Mouse (Mus musculus) small intestine, adult 2 months (tissue): Measurements from ENCODE around the gene Rbks. TPM values are rescaled to one million over a fixed set of nuclear protein-coding genes. Genes with fewer than 3 reads are reported as not detected.

ENCODE experiments used
- H3K27ac ChIP-seq: fragments of 200-500 bp; 2 replicates; pipeline ENCODE4 v1.5.1; 2012; ENCODE audit warnings: low read depth, low read length, control low read depth, inconsistent platforms; ENCODE audit not compliant: insufficient read depth
- H3K27me3 ChIP-seq: fragments of 200-500 bp; 2 replicates; pipeline ENCODE4 v1.6.1; 2012; ENCODE audit warnings: mild to moderate bottlenecking, moderate library complexity, low read length, inconsistent platforms; ENCODE audit not compliant: control insufficient read depth, insufficient read depth
- H3K36me3 ChIP-seq: fragments of 200-500 bp; 2 replicates; pipeline ENCODE4 v1.6.1; 2012; ENCODE audit warnings: mild to moderate bottlenecking, low read length, control low read depth, inconsistent platforms; ENCODE audit not compliant: control insufficient read depth, insufficient read depth
- H3K4me1 ChIP-seq: fragments of 200-500 bp; 2 replicates; pipeline ENCODE4 v1.6.1; 2012; ENCODE audit warnings: low read length, inconsistent platforms, mixed read lengths; ENCODE audit not compliant: control insufficient read depth, insufficient read depth, insufficient read length
- H3K4me3 ChIP-seq: fragments of 200-500 bp; 2 replicates; pipeline ENCODE4 v1.5.1; 2012; ENCODE audit warnings: low read depth, mild to moderate bottlenecking, control low read depth, inconsistent platforms, low read length, moderate library complexity
- CTCF ChIP-seq: fragments of 200-500 bp; IDR thresholded peaks from 2 replicates; pipeline ENCODE4 v1.5.1; 2012; ENCODE audit warnings: low read depth, mild to moderate bottlenecking, control low read depth, inconsistent platforms, low read length, moderate library complexity, mixed read lengths; ENCODE audit not compliant: insufficient replicate concordance, insufficient read length; ENCODE audit errors: extremely low read depth
- POLR2A ChIP-seq: fragments of 200-500 bp; IDR thresholded peaks from 2 replicates; pipeline ENCODE4 v1.6.1; 2012; ENCODE audit warnings: low read depth, mild to moderate bottlenecking, control low read depth, inconsistent platforms, low read length, moderate library complexity
- WGBS: fragments of 180-500 bp; shearing (Covaris S2); methylation state at CpG from one replicate; pipeline ENCODE4 v1.1.7; 2018; 5-methylcytosine and 5-hydroxymethylcytosine counted together
- polyA plus RNA-seq: library from polyadenylated mRNA; depleted of rRNA; stranded (reverse); fragments of >200 nt; gene quantifications from 2 replicates; pipeline ENCODE4 v1.2.3, GENCODE M21; 2012

Gene Rbks
- polyA plus RNA-seq, 1 experiment = 15.5 TPM

- 95% methylated on average over 1 of the region's 1 CpGs for WGBS
Observed at GRCm38 (mm10) chr5:31611186-31611585, 86.2 kb downstream of the Rbks start.

GRCm38 (mm10) chr5:31610376-31611086 lies 86.9 kb downstream of the Rbks start:
- WGBS = 77% methylated on average over 13 of the region's 13 CpGs
- no peaks in the 10 kb centered on the region for H3K27me3 ChIP-seq
- H3K4me1 ChIP-seq = peaks cover 6% of the 10 kb centered on the region; the same call in 1 of the 2 replicates
- TF ChIP-seq CTCF (no peak), POLR2A (no peak)
- H3K36me3 ChIP-seq = no peaks in the 10 kb centered on the region
- H3K27ac ChIP-seq = no peak overlapping the region
- no peak overlapping the region for H3K4me3 ChIP-seq

More at GRCm38 (mm10) chr5:31611186-31611585, 86.2 kb downstream of the Rbks start:
- peaks cover 6% of the 10 kb centered on the region; the same call in 1 of the 2 replicates for H3K4me1 ChIP-seq
- 0 out of 2 replicates have a peak, but pooled peaks cover 2% of the 10 kb centered on the region for H3K36me3 ChIP-seq
- TF ChIP-seq POLR2A = no peak
- no peak overlapping the region for H3K27ac ChIP-seq
- no peaks in the 10 kb centered on the region for H3K27me3 ChIP-seq
- no peak overlapping the region for H3K4me3 ChIP-seq

- no peaks in the 10 kb centered on the region for H3K36me3 ChIP-seq
- no peak overlapping the region for H3K4me3 ChIP-seq
- 54% methylated on average over 3 of the region's 3 CpGs for WGBS
- peaks cover 2% of the 10 kb centered on the region; the same call in 1 of the 2 replicates for H3K4me1 ChIP-seq
- H3K27ac ChIP-seq = no peak overlapping the region
- H3K27me3 ChIP-seq = no peaks in the 10 kb centered on the region
- no peak for TF ChIP-seq CTCF
- TF ChIP-seq POLR2A = no peak
Observed at GRCm38 (mm10) chr5:31606151-31606550, 91.3 kb downstream of the Rbks start.

GRCm38 (mm10) chr5:31603766-31604165 lies 93.7 kb downstream of the Rbks start:
- no peaks in the 10 kb centered on the region for H3K27me3 ChIP-seq
- no peaks in the 10 kb centered on the region for H3K36me3 ChIP-seq
- H3K27ac ChIP-seq = no peak overlapping the region
- TF ChIP-seq CTCF (no peak), POLR2A (no peak)
- H3K4me3 ChIP-seq = no peak overlapping the region
- WGBS = 73% methylated on average over 6 of the region's 6 CpGs
- H3K4me1 ChIP-seq = peaks cover 2% of the 10 kb centered on the region; the same call in 1 of the 2 replicates

GRCm38 (mm10) chr5:31602377-31602776 lies 95.0 kb downstream of the Rbks start:
- Histone ChIP-seq H3K36me3 (no peaks in the 10 kb centered on the region), H3K4me1 (peaks cover 6% of the 10 kb centered on the region; the same call in 1 of the 2 replicates), H3K27me3 (no peaks in the 10 kb centered on the region), H3K4me3 (no peak overlapping the region), H3K27ac (peak overlapping the region; percentile 50)
- no peak; the same call in 1 of the 2 replicates for TF ChIP-seq POLR2A
- no peak for TF ChIP-seq CTCF
- 70% methylated on average over 1 of the region's 1 CpGs for WGBS

GRCm38 (mm10) chr5:31601162-31601722 lies 96.2 kb downstream of the Rbks start:
- Histone ChIP-seq H3K36me3 (no peaks in the 10 kb centered on the region), H3K27me3 (no peaks in the 10 kb centered on the region), H3K27ac (no peak overlapping the region), H3K4me3 (no peak overlapping the region), H3K4me1 (peaks cover 6% of the 10 kb centered on the region; the same call in 1 of the 2 replicates)
- 84% methylated on average over 7 of the region's 7 CpGs for WGBS
- no peak for TF ChIP-seq CTCF
- TF ChIP-seq POLR2A = no peak

GRCm38 (mm10) chr5:31599161-31599560 lies 98.3 kb downstream of the Rbks start:
- H3K36me3 ChIP-seq = no peaks in the 10 kb centered on the region
- H3K4me3 ChIP-seq = no peak overlapping the region
- H3K4me1 ChIP-seq = peaks cover 6% of the 10 kb centered on the region; the same call in 1 of the 2 replicates
- TF ChIP-seq POLR2A (no peak), CTCF (peak; percentile 22; the same call in 1 of the 2 replicates)
- no peak overlapping the region for H3K27ac ChIP-seq
- 79% methylated on average over 2 of the region's 2 CpGs for WGBS
- no peaks in the 10 kb centered on the region for H3K27me3 ChIP-seq
